Mouse (Mus musculus) intestine, embryonic 15.5 days (tissue): ENCODE data around the gene Lcn12. TPM values are rescaled to one million over a fixed set of nuclear protein-coding genes. Genes with fewer than 3 reads are reported as not detected.
A peak's percentile ranks its signal among the peaks of the same experiment; 100 is the strongest.

ENCODE experiments used
- ATAC-seq: fragments of 200-750 bp; cut with Nextera tagmentation; 2 replicates; pipeline ENCODE4 v1.8.0; 2017; ENCODE audit warnings: moderate TSS enrichment, moderate library complexity
- H3K27ac ChIP-seq: fragments of 300-500 bp; sonication (generic); 2 replicates; pipeline ENCODE4 v1.5.1; 2015; ENCODE audit warnings: mild to moderate bottlenecking, inconsistent platforms
- H3K27me3 ChIP-seq: fragments of 300-500 bp; sonication (generic); replicated peaks from 2 replicates; pipeline ENCODE4 v1.6.1; 2015; ENCODE audit warnings: inconsistent platforms
- H3K36me3 ChIP-seq: fragments of 300-500 bp; sonication (generic); 2 replicates; pipeline ENCODE4 v1.6.1; 2015; ENCODE audit warnings: inconsistent platforms
- H3K4me1 ChIP-seq: fragments of 300-500 bp; sonication (generic); replicated peaks from 2 replicates; pipeline ENCODE4 v1.6.1; 2015; ENCODE audit warnings: inconsistent platforms
- H3K4me2 ChIP-seq: fragments of 300-500 bp; sonication (generic); replicated peaks from 2 replicates; pipeline ENCODE4 v1.6.1; 2015; ENCODE audit warnings: mild to moderate bottlenecking, inconsistent platforms
- H3K4me3 ChIP-seq: fragments of 300-500 bp; sonication (generic); replicated peaks from 2 replicates; pipeline ENCODE4 v1.5.1; 2015; ENCODE audit warnings: inconsistent platforms
- H3K9ac ChIP-seq: fragments of 300-500 bp; sonication (generic); 2 replicates; pipeline ENCODE4 v1.6.1; 2015; ENCODE audit warnings: inconsistent platforms
- H3K9me3 ChIP-seq: fragments of 300-500 bp; sonication (generic); 2 replicates; pipeline ENCODE4 v1.6.1; 2016; ENCODE audit warnings: inconsistent platforms
- WGBS: fragments of 180-500 bp; shearing (Covaris S2); methylation state at CpG from one replicate; pipeline ENCODE4 v1.1.7; 2015; 5-methylcytosine and 5-hydroxymethylcytosine counted together
- polyA plus RNA-seq: library from polyadenylated mRNA; unstranded; fragments of >200 nt; fragmentation: Nextera tagmentation; extraction: Ambion mirVana; gene quantifications from 2 replicates; pipeline ENCODE4 v1.2.1, GENCODE M21; 2015

Gene Lcn12
- polyA plus RNA-seq, 1 experiment from 2014 or later, result not detected

DNA sequence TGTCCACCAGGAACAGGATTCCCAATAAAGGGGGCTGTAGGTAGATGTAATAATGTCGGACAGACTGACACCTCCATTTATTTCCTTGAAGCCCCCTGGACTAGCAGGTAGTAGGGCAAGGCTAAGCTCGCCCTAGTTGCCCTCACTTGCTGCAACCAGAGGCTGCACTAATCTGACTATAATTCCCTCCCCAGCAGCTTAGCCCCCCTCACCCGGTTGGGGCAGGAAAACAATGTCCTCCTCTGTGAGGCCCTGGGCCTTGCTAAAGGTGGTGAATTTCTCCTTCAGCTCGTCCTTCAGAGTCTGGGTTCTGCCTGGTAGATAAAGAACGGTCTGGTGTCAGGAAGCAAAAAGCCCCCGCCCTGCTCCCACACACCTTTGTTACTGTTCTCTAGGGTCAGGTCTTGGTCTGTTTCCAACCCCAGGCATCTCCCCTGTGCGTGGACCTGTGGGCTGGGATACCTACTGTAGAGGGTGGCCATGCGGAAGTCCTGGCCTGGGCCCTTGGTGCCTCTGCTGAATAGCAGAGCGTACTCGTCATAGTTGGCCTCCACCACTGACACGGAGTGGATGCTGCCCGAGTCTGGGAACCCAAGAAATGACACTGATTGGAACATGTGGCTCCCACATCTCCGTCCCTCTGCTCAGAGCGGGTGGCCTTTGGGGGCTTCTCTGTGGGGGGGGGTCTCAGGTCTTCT lies 26.0 kb downstream of the Lcn12 start:
- no peak for ATAC-seq
- H3K36me3 ChIP-seq, result no peaks in the 10 kb centered on the region
- H3K4me3 ChIP-seq, result no peak overlapping the region
- H3K9ac ChIP-seq, result no peak overlapping the region
- no peak overlapping the region for H3K4me2 ChIP-seq
- H3K27ac ChIP-seq, result no peak overlapping the region
- H3K9me3 ChIP-seq, result no peaks in the 10 kb centered on the region
- peaks cover 16% of the 10 kb centered on the region for H3K4me1 ChIP-seq
- WGBS, result 77% methylated on average over 14 of the region's 14 CpGs
- no peaks in the 10 kb centered on the region for H3K27me3 ChIP-seq

DNA sequence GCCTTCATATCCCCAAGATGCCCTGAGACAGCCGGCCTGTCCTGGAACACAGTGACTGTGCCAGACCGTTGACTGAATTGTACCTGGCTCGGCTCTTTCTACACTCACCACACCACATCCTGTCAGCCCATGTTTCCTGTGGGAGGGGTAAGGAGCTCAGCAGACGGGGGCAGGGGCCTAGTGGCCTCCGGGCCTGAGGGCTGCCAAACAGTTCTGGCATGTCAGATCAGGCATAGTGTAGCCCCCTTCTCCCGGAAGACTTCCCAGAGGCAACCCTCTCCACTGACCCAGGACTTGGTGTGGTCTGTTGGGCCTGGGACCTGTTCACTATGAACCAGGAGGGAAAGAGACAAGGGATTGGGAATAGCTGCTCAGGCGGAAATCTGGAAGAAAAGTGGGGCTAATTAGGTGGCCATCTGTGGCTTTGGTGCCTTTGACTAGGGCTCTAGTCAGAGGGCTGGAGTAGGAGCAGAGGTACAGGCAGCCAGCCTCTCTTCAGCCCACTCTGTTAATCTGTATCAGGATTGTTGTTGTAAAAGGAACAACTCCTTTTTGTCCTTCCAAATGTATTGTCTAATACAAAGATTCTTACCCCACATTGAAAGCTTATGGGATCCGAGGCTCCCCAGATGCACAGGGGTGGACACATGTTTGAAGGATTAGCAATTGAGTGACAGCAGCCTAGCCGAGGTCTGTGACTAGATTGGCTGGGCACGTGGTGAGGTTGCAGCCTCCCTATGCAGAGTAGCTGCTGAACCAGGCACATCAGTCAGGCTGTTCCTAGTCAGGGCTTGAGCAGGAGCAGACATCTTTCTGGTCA lies 27.7 kb downstream of the Lcn12 start:
- Histone ChIP-seq H3K4me2 (no peak overlapping the region), H3K36me3 (no peaks in the 10 kb centered on the region), H3K4me1 (peaks cover 22% of the 10 kb centered on the region), H3K9ac (no peak overlapping the region), H3K4me3 (no peak overlapping the region), H3K9me3 (no peaks in the 10 kb centered on the region), H3K27me3 (no peaks in the 10 kb centered on the region), H3K27ac (no peak overlapping the region)
- no peak for ATAC-seq
- 50% methylated on average over 10 of the region's 10 CpGs for WGBS

DNA sequence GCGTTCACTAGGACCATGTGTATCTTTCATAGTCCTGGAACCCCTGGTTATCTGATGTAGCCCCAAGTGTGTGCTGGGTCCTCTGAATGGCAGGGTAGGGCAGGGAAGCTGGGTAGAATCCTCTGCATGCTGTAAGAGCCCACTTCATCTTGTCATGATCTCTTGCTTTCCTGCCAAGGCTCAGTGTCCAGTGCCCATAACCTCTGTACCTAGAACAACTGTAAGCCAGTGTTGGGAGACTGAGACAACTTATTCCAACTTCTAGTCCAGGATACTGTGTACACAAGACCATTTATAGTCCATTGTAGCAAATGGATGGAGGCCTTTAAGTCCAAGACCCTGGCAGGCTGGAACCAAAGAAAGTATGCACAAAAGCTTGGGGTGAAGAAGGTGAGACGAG lies 28.5 kb downstream of the Lcn12 start:
- Histone ChIP-seq H3K9ac (no peak overlapping the region), H3K4me2 (no peak overlapping the region), H3K27ac (no peak overlapping the region), H3K4me3 (no peak overlapping the region), H3K36me3 (no peaks in the 10 kb centered on the region), H3K9me3 (no peaks in the 10 kb centered on the region), H3K4me1 (peaks cover 23% of the 10 kb centered on the region), H3K27me3 (no peaks in the 10 kb centered on the region)
- ATAC-seq, result no peak
- WGBS, result 78% methylated on average over 2 of the region's 2 CpGs

DNA sequence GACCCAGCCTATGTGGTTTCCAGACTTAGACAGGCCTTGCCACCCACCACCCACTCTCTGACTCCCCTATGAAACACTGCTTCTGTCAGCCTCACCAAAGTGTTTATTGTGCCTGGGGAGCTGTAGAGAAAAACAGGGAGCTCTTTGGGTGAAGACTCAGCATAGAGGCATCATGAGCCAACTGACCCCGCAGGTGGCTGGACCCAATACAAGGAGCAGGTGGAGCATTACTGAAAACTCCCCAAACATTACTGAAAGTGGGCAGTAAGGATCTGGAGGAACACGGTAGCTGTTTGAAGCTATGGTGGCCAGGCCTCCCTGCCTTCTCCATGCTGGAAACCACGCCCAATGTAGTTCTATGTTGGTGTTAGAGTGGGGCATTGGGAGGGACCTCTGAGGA lies 30.1 kb downstream of the Lcn12 start:
- H3K9ac ChIP-seq, result no peak overlapping the region
- H3K4me1 ChIP-seq, result peaks cover 35% of the 10 kb centered on the region
- no peak for ATAC-seq
- WGBS, result 91% methylated on average over 3 of the region's 3 CpGs
- H3K27me3 ChIP-seq, result no peaks in the 10 kb centered on the region
- H3K4me3 ChIP-seq, result no peak overlapping the region
- no peaks in the 10 kb centered on the region for H3K9me3 ChIP-seq
- no peaks in the 10 kb centered on the region for H3K36me3 ChIP-seq
- no peak overlapping the region for H3K4me2 ChIP-seq
- no peak overlapping the region for H3K27ac ChIP-seq

DNA sequence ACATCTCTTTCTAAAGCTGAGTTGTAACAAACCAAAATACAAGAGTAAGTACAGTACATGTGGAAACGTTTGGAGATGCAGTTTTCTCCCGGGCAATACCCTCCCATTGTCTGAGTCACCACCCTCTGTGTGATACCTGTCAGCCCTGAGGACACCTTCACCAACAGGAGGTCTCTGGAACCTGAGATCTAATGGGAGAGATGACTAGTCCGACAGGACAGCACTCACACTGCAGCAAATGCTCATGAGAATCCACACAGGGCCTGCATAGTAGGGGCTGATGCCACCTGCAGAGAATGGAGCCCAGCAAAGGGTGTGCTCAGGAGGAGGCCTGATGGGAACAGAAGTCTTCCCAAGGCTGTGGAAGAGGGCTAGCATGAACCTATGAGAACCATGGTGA lies 32.3 kb downstream of the Lcn12 start:
- Histone ChIP-seq H3K4me1 (peaks cover 34% of the 10 kb centered on the region), H3K4me3 (peak overlapping the region; percentile 64), H3K27me3 (no peaks in the 10 kb centered on the region), H3K9ac (no peak overlapping the region), H3K36me3 (no peaks in the 10 kb centered on the region), H3K27ac (peak overlapping the region; percentile 75), H3K9me3 (no peaks in the 10 kb centered on the region), H3K4me2 (peak overlapping the region; percentile 77)
- ATAC-seq, result 0 out of 2 replicates have a peak, but pooled peaks have one; percentile 0
- 25% methylated on average over 3 of the region's 3 CpGs for WGBS

DNA sequence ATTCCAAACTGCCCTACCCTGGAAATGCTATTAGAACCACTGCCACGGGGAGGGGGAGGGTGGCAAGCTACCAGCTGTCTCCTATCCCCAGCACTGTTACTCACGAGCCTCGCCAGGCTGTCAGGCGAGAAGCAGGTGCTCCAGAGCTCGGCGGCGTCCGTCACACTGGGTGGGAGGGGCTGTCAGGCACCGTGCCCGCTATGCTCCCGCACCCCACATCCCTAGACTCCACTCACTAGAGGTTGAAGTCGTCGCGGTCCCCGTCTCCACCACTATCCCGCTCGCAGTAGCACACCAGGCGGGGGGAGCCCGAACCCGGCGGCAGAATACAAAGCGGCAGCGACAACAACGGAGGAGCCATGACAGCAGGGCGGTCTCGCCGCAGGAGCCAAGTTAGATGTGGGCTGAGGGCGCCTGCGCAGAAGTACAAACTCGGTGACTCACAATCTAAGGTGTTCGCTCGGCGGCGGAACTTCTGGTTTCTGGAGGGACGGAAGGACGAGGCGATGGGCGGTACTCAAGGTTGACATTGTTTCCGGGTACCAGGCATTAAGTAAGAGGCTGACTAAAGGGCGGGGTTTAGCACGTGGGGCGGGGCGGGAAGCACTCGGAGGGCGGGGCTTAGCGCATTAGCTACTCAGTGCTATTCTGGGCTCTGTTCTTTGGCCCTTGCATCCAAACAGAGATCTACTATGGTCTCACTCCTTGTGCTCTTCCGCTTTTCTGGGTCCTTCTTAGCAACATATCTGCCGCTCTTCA lies 33.0 kb downstream of the Lcn12 start, which contains the start of gene Paxx:
Paxx (minus strand) TSS at position 544 of the 759 bp plus-strand sequence.
- peak within 1 kb of the TSS; percentile 77 for H3K4me2 ChIP-seq
- H3K9me3 ChIP-seq, result no peaks in the 10 kb centered on the region
- under 1% methylated on average over 48 of the region's 48 CpGs for WGBS
- peak within 1 kb of the TSS; percentile 64 for H3K4me3 ChIP-seq
- H3K27me3 ChIP-seq, result no peaks in the 10 kb centered on the region
- ATAC-seq, result peak; percentile 92
- H3K9ac ChIP-seq, result peak within 1 kb of the TSS; percentile 66
- H3K4me1 ChIP-seq, result peaks cover 37% of the 10 kb centered on the region
- peak within 1 kb of the TSS; percentile 83 for H3K27ac ChIP-seq
- no peaks in the 10 kb centered on the region for H3K36me3 ChIP-seq

DNA sequence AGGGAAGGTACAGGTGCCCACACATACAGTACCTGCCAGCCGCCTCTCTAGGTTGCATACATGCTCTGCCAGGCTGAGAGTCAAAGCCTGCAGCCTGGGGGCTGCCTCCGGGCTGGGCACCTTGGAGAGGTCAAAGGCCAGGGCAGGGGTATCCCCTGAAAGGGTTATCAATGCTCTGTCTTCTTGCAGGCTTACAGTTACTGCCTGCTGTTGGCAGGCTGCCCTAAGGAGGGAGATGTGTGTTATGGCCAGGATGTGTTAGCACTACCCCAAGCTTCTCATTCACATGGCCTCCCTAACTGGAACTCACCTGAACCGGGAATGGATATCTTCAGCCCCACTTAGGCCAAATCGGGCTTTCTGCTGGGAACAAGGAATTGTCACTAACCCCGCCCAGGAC lies 33.6 kb downstream of the Lcn12 start:
- Histone ChIP-seq H3K4me1 (peaks cover 34% of the 10 kb centered on the region), H3K4me3 (peak overlapping the region; percentile 64), H3K27ac (peak overlapping the region; percentile 83), H3K27me3 (no peaks in the 10 kb centered on the region), H3K4me2 (peak overlapping the region; percentile 77), H3K9ac (peak overlapping the region; percentile 66), H3K9me3 (no peaks in the 10 kb centered on the region), H3K36me3 (no peaks in the 10 kb centered on the region)
- WGBS, result 29% methylated on average over 5 of the region's 5 CpGs
- peak; percentile 9 for ATAC-seq

DNA sequence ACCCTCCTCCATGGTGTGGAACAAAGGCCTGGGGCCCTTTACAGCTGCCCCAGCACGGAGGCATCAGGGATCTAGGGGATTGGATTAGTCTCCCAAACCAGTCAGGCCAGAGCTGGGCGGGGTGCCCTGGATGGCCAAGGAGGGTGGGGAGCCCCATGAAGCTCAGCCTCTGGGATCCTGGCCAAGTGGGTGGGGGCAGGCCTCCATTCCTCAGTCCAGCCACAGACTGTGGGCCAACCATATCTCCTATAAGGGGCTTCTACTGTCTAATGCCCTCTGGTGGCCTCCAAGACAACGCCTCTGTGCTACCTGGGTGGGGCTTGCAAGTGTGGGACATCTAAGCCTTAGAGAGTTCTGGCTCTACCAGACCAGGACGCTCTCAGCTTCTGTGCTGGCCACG lies 34.8 kb downstream of the Lcn12 start:
- Histone ChIP-seq H3K9ac (no peak overlapping the region), H3K27ac (0 out of 2 replicates have a peak overlapping the region, but pooled peaks have one; percentile 10), H3K4me1 (peaks cover 34% of the 10 kb centered on the region), H3K4me3 (no peak overlapping the region), H3K27me3 (no peaks in the 10 kb centered on the region), H3K4me2 (0 out of 2 replicates have a peak overlapping the region, but pooled peaks have one; percentile 77), H3K9me3 (no peaks in the 10 kb centered on the region), H3K36me3 (no peaks in the 10 kb centered on the region)
- 69% methylated on average over 5 of the region's 5 CpGs for WGBS
- ATAC-seq, result peak; percentile 9; the same call in 1 of the 2 replicates

DNA sequence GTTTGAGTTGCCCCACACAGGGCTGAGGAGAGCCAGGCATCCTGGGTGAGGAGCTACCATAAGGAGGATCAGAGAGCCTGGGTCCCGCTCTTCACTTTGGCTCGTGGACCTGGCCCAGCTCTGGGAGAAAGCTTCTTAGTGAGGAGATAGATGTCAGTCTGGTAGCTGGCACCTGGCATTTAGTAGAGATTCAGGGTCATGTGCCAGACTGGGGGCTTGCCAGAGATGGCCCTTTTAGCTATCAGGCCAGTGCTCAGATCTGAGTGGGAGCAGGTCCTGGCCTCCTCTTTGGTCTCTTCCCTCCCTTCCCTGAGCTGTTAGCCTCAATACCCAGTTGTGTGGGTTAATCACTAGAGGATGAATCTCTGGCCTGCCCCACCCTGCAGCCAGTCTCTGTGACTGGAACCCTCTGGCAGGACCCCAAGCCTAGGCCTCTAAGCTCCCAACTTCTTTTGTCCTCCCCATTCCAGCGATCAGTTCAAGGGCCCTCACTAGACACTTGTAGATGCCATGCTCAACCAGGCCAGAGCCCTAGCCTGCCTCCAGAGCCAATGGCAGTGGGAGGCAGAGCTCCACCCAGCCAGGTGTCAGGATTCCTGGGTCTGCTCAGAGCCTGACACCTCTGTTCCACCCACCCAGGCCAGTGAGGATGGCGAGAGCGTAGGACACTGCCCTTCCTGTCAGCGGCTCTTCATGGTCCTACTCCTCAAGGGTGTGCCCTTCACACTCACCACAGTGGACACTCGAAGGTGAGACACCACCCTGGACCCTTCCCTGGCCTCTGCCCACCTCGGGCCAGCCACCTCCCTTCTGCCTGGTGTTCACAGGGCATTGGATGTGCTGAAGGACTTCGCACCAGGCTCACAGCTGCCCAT lies 36.5 kb downstream of the Lcn12 start:
- H3K4me2 ChIP-seq, result 0 out of 2 replicates have a peak overlapping the region, but pooled peaks have one; percentile 3
- no peaks in the 10 kb centered on the region for H3K36me3 ChIP-seq
- H3K4me3 ChIP-seq, result no peak overlapping the region
- no peak overlapping the region for H3K27ac ChIP-seq
- no peaks in the 10 kb centered on the region for H3K27me3 ChIP-seq
- no peak for ATAC-seq
- 80% methylated on average over 9 of the region's 9 CpGs for WGBS
- peaks cover 34% of the 10 kb centered on the region for H3K4me1 ChIP-seq
- no peaks in the 10 kb centered on the region for H3K9me3 ChIP-seq
- H3K9ac ChIP-seq, result no peak overlapping the region

DNA sequence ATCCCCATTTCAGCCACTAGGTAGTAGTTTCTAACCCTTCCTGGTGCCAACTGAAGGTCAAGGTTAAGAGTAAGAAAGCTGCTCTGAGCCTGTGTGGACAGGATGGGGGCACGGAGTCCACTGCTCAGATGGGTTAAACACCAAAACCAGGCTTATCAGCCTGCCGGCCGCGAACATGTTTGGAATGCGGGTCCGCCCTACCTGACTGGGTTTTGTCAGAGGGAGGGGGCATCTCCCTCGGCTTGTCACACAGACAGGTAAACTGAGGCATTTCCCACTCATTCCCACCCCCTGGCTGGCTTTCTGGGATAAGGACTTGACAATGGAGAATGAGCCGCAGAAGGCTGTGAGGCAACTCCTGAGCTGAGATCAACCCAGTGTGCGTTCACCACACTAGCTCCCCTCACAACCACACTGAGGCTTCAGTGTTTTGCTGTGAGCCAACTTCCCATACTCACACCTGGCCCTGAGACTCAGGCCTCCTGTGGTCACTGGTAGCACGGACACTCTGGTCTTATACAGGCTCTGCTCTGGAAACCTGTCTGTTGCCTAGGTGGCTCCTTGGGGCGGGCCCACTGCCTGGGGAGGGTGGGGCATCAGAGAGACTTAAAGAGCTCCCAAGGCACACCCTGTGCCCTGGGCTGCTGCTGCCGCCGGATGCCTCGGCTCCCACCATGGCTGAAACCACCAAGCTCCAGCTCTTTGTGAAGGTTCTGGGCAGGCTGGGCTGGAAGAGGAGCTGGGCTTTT lies 37.3 kb downstream of the Lcn12 start, which contains the start of gene Clic3:
Clic3 (plus strand) TSS at position 634 of the 749 bp plus-strand sequence.
- Histone ChIP-seq H3K36me3 (no peaks in the 10 kb centered on the region), H3K9ac (no peak within 1 kb of the TSS), H3K4me2 (0 out of 2 replicates have a peak within 1 kb of the TSS, but pooled peaks have one; percentile 3), H3K27me3 (no peaks in the 10 kb centered on the region), H3K4me3 (no peak within 1 kb of the TSS), H3K9me3 (no peaks in the 10 kb centered on the region), H3K4me1 (peaks cover 32% of the 10 kb centered on the region), H3K27ac (no peak within 1 kb of the TSS)
- ATAC-seq, result peak; percentile 38; the same call in 1 of the 2 replicates
- 42% methylated on average over 14 of the region's 14 CpGs for WGBS

DNA sequence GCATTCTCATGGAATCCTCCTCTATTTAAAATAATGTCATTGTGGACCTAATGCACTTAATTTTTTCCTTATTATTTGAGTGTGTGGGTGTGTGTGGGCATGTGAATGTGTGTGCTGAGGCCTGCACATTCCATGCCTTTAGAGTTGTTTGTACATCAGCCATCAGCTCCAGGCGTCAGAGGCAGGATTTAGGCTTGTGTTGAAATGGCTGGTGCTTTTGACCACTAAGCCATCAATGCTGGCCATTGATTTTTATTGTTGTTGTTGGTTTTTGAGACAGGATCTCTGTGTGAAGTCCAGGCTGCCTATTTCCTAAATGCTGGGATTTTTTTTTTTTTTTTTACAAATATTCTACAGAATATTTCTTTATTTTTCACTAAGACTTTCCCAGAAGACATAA lies 40.8 kb downstream of the Lcn12 start:
- WGBS, result 31% methylated on average over 1 of the region's 1 CpGs

More for the DNA sequence above, 40.8 kb downstream of the Lcn12 start:
- H3K9me3 ChIP-seq, result no peaks in the 10 kb centered on the region
- no peak overlapping the region for H3K4me2 ChIP-seq
- H3K4me1 ChIP-seq, result peaks cover 7% of the 10 kb centered on the region; the same call in 1 of the 2 replicates
- no peak overlapping the region for H3K4me3 ChIP-seq
- no peaks in the 10 kb centered on the region for H3K36me3 ChIP-seq
- H3K27me3 ChIP-seq, result no peaks in the 10 kb centered on the region
- H3K27ac ChIP-seq, result no peak overlapping the region
- no peak for ATAC-seq
- H3K9ac ChIP-seq, result no peak overlapping the region
